Mouse (Mus musculus): ENCODE results near the gene Chtf18. TPM values are rescaled to one million over a fixed set of nuclear protein-coding genes. Genes with fewer than 3 reads are reported as not detected.

Gene Chtf18
- polyA plus RNA-seq (2016; fragmentation: Nextera tagmentation; extraction: Ambion mirVana): 21.4 and 26.8 TPM in 2 replicates

GRCm38 (mm10) chr17:25727265-25728008 lies at the start of gene Chtf18, which contains the start of gene Rpusd1:
Gene Chtf18, minus strand, starts transcription at chr17:25727419.
Gene Rpusd1, plus strand, starts transcription at chr17:25727670.
- peak within 1 kb of the TSS; percentile 97 for H3K4me2 ChIP-seq (replicated peaks)
- peaks cover 30% of the 10 kb centered on the region for H3K4me1 ChIP-seq
- WGBS: under 1% methylated on average over 37 of the region's 37 CpGs
- peaks cover 3% of the 10 kb centered on the region; the same call in 1 of the 2 replicates for H3K36me3 ChIP-seq
- no peaks in the 10 kb centered on the region for H3K9me3 ChIP-seq (replicated peaks)
- H3K9ac ChIP-seq: peak within 1 kb of the TSS; percentile 87
- H3K27me3 ChIP-seq: no peaks in the 10 kb centered on the region
- no peak within 1 kb of the TSS; the same call in 1 of the 2 replicates for H3K27ac ChIP-seq
- ATAC-seq (ENCODE audit: low FRiP score): peak; percentile 98
- H3K4me3 ChIP-seq: peak within 1 kb of the TSS; percentile 62

DNA sequence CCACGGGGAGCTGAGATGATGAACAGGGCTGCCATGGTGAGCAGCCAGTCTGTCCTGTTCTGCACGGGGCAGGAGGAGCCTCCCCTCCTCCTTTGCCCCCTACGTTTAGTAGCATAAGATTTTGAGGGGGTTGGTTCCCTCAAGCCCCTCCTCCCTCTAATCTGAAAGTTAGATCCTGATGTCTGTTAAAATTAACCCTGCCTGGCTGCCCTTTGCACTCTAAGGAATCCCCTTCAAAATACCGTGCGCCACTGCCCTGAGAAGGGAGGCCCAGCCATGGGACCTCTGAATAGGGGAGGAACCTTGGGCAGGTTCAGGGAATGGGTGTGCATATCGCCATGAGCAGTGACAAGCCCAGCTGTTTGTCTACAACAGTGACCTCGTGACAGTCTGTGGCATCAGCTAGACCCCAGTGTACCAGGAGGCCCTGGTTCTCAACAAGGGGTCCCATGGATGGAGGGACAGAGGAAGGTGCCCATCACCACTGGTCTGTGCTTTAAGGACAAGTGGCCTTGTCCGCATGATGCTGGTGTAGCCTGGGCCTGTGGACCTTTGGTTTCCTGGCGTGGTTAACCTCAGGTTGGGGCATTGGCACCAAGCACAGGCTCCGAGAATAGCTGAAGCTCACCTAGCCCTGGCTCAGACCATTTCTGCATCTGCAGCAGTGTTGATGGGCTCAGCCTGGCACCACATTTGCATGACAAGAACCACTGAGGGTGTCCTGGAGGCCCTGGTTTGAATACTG lies 48.3 kb upstream of the Chtf18 start:
- H3K4me1 ChIP-seq: peaks cover 10% of the 10 kb centered on the region
- no peak overlapping the region for H3K27ac ChIP-seq
- no peak overlapping the region for H3K9ac ChIP-seq
- H3K4me2 ChIP-seq (replicated peaks): no peak overlapping the region
- no peak for ATAC-seq (ENCODE audit: low FRiP score)
- H3K36me3 ChIP-seq: peaks cover 19% of the 10 kb centered on the region; the same call in 1 of the 2 replicates
- 84% methylated on average over 10 of the region's 10 CpGs for WGBS
- no peaks in the 10 kb centered on the region for H3K27me3 ChIP-seq
- no peak overlapping the region for H3K4me3 ChIP-seq
- H3K9me3 ChIP-seq (replicated peaks): no peaks in the 10 kb centered on the region

GRCm38 (mm10) chr17:25773549-25774120 lies 46.4 kb upstream of the Chtf18 start, which contains the start of gene Narfl:
Gene Narfl, plus strand, starts transcription at chr17:25773776.
- H3K4me3 ChIP-seq: peak within 1 kb of the TSS; percentile 75
- H3K36me3 ChIP-seq: peaks cover 11% of the 10 kb centered on the region; the same call in 1 of the 2 replicates
- peak within 1 kb of the TSS; percentile 83 for H3K9ac ChIP-seq
- under 1% methylated on average over 37 of the region's 37 CpGs for WGBS
- H3K4me1 ChIP-seq: peaks cover 10% of the 10 kb centered on the region
- peak; percentile 83 for ATAC-seq (ENCODE audit: low FRiP score)
- H3K9me3 ChIP-seq (replicated peaks): no peaks in the 10 kb centered on the region
- peak within 1 kb of the TSS; percentile 84 for H3K4me2 ChIP-seq (replicated peaks)
- no peak within 1 kb of the TSS for H3K27ac ChIP-seq
- H3K27me3 ChIP-seq: peaks cover 15% of the 10 kb centered on the region; the same call in 1 of the 2 replicates

DNA sequence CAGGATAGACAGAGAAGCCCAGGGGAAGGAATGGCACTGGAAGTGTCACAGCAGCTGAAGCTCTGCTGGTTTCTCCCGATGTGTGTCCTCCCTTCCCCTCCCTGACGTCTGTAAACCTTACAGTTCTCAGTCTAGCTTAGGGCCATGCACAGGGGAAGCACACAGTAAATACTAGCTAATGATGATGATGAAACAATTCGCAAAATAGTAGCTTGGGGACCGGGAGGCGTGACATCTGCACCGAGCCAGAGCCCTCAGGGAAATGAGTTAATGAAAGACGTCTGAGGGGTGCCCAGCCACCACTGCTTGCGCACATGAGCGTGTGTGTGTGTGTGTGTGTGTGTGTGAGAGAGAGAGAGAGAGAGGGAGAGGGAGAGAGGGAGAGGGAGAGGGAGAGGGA lies 42.1 kb upstream of the Chtf18 start:
- H3K27ac ChIP-seq: no peak overlapping the region
- H3K36me3 ChIP-seq: no peaks in the 10 kb centered on the region
- no peak overlapping the region for H3K4me2 ChIP-seq (replicated peaks)
- H3K9me3 ChIP-seq (replicated peaks): no peaks in the 10 kb centered on the region
- H3K4me3 ChIP-seq: no peak overlapping the region
- no peak overlapping the region for H3K9ac ChIP-seq
- ATAC-seq (ENCODE audit: low FRiP score): no peak
- 51% methylated on average over 9 of the region's 9 CpGs for WGBS
- peaks cover 26% of the 10 kb centered on the region for H3K27me3 ChIP-seq
- H3K4me1 ChIP-seq: peaks cover 7% of the 10 kb centered on the region

DNA sequence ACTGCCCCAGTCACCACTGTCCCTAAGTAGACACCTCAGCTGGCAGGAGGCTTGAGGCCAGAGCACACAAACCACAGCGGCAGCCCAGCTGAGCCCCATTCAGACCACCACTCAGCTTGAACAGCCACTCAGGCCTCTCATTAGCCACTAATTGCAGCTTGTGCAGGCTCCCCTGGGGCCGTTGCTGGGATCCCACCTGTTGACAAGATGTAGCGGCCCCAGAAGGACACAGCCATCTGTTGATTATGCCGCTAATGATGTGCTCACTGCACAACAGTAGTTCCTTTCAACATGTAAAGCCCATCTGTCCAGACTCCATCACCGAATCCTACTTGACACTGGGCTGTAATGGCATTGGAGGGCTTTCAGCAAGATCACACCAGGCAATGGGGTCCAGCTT lies 38.7 kb upstream of the Chtf18 start:
- H3K4me3 ChIP-seq: no peak overlapping the region
- H3K9me3 ChIP-seq (replicated peaks): no peaks in the 10 kb centered on the region
- H3K4me1 ChIP-seq: 0 out of 2 replicates have a peak, but pooled peaks cover 2% of the 10 kb centered on the region
- 49% methylated on average over 5 of the region's 5 CpGs for WGBS
- peaks cover 26% of the 10 kb centered on the region for H3K27me3 ChIP-seq
- H3K36me3 ChIP-seq: no peaks in the 10 kb centered on the region
- H3K9ac ChIP-seq: no peak overlapping the region
- peak; percentile 58 for ATAC-seq (ENCODE audit: low FRiP score)
- H3K4me2 ChIP-seq (replicated peaks): no peak overlapping the region
- no peak overlapping the region for H3K27ac ChIP-seq

DNA sequence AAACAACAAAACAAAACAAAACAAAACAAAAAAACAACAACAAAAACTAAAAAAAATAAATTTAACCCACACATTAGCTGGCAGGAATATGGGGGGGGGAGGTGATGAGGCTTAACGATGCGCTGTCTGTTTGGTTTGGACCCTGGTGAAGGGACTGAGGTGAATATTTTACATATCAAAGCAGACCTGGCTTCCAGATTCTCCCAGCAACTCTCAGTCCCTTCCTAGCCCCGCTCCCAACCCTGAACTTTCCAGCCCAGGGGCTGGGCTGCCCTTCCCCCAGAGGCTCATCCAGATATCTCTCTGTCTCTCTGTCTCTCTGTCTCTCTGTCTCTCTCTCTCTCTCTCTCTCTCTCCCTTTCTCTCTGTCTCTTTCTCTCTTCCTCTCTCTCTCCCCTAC lies 35.4 kb upstream of the Chtf18 start:
- Histone ChIP-seq H3K4me1 (0 out of 2 replicates have a peak, but pooled peaks cover 2% of the 10 kb centered on the region), H3K9me3 (replicated peaks) (no peaks in the 10 kb centered on the region), H3K4me2 (replicated peaks) (no peak overlapping the region), H3K27ac (no peak overlapping the region), H3K4me3 (no peak overlapping the region), H3K9ac (no peak overlapping the region), H3K36me3 (no peaks in the 10 kb centered on the region), H3K27me3 (peaks cover 12% of the 10 kb centered on the region; the same call in 1 of the 2 replicates)
- 34% methylated on average over 3 of the region's 3 CpGs for WGBS
- no peak for ATAC-seq (ENCODE audit: low FRiP score)

DNA sequence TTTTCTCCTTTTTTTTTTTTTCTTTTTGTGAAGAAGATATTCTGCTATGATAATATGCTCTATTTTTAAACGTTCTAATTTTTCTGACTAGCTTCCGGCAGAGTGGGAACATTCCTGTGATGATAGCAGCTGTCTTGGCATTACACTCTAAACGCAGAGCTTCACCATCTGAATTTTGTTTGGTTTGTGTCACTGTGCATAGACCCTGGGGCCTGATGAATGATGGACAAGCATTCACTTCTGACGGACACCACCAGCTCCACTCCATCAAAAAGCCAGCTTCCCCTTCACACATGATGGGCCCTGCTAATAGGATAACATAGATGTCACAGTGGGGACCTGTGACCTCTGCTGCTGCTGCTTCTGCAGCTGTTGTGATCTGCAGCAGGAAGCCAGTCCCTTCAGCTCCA lies 34.3 kb upstream of the Chtf18 start:
- Histone ChIP-seq H3K4me1 (0 out of 2 replicates have a peak, but pooled peaks cover 2% of the 10 kb centered on the region), H3K36me3 (no peaks in the 10 kb centered on the region), H3K9me3 (replicated peaks) (no peaks in the 10 kb centered on the region), H3K4me2 (replicated peaks) (no peak overlapping the region), H3K4me3 (no peak overlapping the region), H3K9ac (peak overlapping the region; percentile 27; the same call in 1 of the 2 replicates), H3K27ac (no peak overlapping the region), H3K27me3 (0 out of 2 replicates have a peak, but pooled peaks cover 7% of the 10 kb centered on the region)
- no peak for ATAC-seq (ENCODE audit: low FRiP score)
- WGBS: 39% methylated on average over 4 of the region's 4 CpGs

DNA sequence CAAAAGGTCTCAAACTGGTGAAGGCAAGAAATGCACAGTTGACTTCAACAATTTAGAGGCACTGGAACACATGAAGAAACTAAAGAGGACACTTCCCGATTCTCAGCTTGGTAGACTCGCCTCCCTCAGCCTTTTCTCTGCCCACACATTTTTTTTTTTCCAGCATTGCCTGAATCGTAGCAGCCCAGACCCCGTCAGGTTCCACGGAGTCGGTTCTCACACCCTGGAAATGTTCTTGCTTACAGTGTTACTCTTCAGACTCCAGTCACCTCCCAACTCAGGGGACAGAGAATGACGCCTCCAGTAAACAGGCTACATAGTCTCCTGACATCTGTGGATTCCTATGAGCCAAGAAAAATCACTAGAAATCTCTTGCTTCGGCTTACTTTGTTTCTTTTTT lies 32.9 kb upstream of the Chtf18 start:
- no peak overlapping the region for H3K4me2 ChIP-seq (replicated peaks)
- H3K27me3 ChIP-seq: 0 out of 2 replicates have a peak, but pooled peaks cover 9% of the 10 kb centered on the region
- 80% methylated on average over 8 of the region's 8 CpGs for WGBS
- no peak overlapping the region for H3K27ac ChIP-seq
- H3K4me3 ChIP-seq: no peak overlapping the region
- H3K9ac ChIP-seq: no peak overlapping the region
- no peaks in the 10 kb centered on the region for H3K36me3 ChIP-seq
- H3K4me1 ChIP-seq: no peaks in the 10 kb centered on the region
- no peak for ATAC-seq (ENCODE audit: low FRiP score)
- no peaks in the 10 kb centered on the region for H3K9me3 ChIP-seq (replicated peaks)

GRCm38 (mm10) chr17:25757691-25758090 lies 30.5 kb upstream of the Chtf18 start:
- Histone ChIP-seq H3K9me3 (replicated peaks) (no peaks in the 10 kb centered on the region), H3K4me2 (replicated peaks) (no peak overlapping the region), H3K36me3 (no peaks in the 10 kb centered on the region), H3K4me3 (no peak overlapping the region), H3K4me1 (no peaks in the 10 kb centered on the region), H3K9ac (no peak overlapping the region), H3K27me3 (0 out of 2 replicates have a peak, but pooled peaks cover 9% of the 10 kb centered on the region), H3K27ac (no peak overlapping the region)
- no peak for ATAC-seq (ENCODE audit: low FRiP score)
- WGBS: 72% methylated on average over 3 of the region's 3 CpGs

DNA sequence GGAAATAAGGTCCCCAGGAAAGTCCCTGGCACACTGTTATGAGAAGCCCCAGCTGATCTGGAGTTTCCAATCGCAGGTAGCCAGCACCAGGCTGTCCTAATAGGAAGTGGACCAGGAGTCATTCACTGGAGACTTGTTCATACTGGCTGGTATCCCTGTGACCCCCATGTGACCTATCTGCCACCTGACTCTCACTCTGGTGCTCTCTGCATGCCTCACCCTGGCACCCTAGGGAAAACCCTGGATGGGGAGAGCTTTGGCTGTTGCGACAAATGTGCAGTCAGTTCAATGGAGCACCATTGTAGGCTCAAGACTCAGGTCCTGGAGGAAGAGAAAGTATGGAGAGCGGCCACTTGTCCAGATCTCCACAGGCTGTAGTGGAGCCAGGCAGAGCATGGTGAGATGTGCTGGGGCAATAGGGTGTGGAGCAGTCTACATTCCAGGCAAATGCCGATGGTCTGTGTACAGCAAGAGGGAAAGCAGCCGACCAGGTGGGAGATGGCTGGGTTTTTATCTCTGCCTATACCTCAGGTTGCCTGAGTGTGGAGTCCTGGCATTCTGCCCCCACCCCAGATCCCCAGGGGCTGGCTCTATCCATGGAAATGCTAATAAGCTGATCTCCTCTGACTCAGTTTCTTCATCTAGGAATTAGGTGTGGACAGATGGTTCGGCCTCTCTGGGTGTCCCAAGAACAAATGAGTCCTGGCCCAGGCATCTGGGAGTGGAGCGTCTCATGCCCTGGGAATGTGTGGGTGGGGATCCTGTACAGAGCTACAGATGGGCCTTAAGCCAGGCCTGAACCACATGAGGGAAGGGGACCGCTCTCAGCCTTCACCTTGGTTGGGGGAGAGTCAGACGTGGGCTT lies 29.4 kb upstream of the Chtf18 start:
- H3K4me1 ChIP-seq: peaks cover 3% of the 10 kb centered on the region; the same call in 1 of the 2 replicates
- 0 out of 2 replicates have a peak, but pooled peaks cover 9% of the 10 kb centered on the region for H3K27me3 ChIP-seq
- no peak overlapping the region for H3K27ac ChIP-seq
- no peaks in the 10 kb centered on the region for H3K9me3 ChIP-seq (replicated peaks)
- WGBS: 84% methylated on average over 9 of the region's 9 CpGs
- H3K4me3 ChIP-seq: no peak overlapping the region
- no peak for ATAC-seq (ENCODE audit: low FRiP score)
- no peaks in the 10 kb centered on the region for H3K36me3 ChIP-seq
- H3K9ac ChIP-seq: no peak overlapping the region
- H3K4me2 ChIP-seq (replicated peaks): no peak overlapping the region

DNA sequence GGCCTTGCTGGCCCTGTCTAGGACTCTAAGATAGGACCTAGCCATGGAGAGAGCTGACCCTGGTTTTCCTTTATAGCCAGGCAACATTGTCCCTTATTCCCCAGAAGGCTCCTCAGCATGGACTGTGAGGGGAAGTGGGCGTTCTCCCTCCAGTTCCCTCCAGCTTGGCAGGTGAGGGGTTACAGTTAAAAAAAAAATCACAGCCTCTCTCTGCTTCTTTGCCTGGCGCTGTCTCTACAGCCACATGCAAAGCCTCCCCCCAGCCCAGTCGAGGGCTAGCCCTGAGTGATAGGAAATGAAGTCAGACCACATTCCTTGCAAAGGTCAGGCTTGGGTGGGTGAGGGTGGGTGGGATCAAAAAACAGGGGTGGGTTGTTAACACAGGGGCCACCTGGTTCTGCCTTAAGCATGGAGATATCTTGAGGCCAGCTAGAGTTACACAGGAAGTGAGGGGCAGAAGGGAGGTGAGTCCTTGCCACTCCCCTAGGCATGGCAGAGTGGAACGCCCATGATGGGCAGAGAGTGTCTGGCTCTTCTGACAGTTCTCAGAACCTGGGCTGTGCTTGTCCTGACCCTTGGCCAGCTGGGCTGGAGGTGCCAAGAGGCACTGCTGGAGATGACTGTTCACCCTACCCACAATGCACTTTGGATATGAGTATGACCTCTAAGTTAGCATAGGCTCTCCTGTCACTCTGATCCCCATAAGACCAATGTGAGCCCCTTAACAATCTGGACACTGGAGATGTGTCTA lies 28.6 kb upstream of the Chtf18 start:
- no peak overlapping the region for H3K9ac ChIP-seq
- ATAC-seq (ENCODE audit: low FRiP score): no peak
- H3K9me3 ChIP-seq (replicated peaks): no peaks in the 10 kb centered on the region
- peaks cover 6% of the 10 kb centered on the region; the same call in 1 of the 2 replicates for H3K4me1 ChIP-seq
- H3K27me3 ChIP-seq: 0 out of 2 replicates have a peak, but pooled peaks cover 9% of the 10 kb centered on the region
- no peak overlapping the region for H3K4me2 ChIP-seq (replicated peaks)
- H3K27ac ChIP-seq: no peak overlapping the region
- H3K4me3 ChIP-seq: no peak overlapping the region
- no peaks in the 10 kb centered on the region for H3K36me3 ChIP-seq
- WGBS: 51% methylated on average over 4 of the region's 4 CpGs
